Mouse (Mus musculus): ENCODE measurements around the gene Crygd.

Crygd gene

GRCm38 (mm10) chr1:65043433-65043832 is 19.8 kb downstream of the Crygd start:
- no peak for DNase-seq (ENCODE audit: low read depth, low spot score)

- no peak for DNase-seq (ENCODE audit: low read depth, low spot score)
Measured at GRCm38 (mm10) chr1:65041837-65042236, 21.4 kb downstream of the Crygd start.

- DNase-seq (ENCODE audit: low read depth, low spot score): peak; percentile 95
Measured at GRCm38 (mm10) chr1:65040806-65041205, 22.4 kb downstream of the Crygd start.

GRCm38 (mm10) chr1:65039679-65040078 is 23.6 kb downstream of the Crygd start:
- no peak for DNase-seq (ENCODE audit: low read depth, low spot score)

- DNase-seq (ENCODE audit: low read depth, low spot score): peak; percentile 98
Measured at GRCm38 (mm10) chr1:65037542-65037941, 25.7 kb downstream of the Crygd start.

- no peak for DNase-seq (ENCODE audit: low read depth, low spot score)
Measured at GRCm38 (mm10) chr1:65035513-65035912, 27.7 kb downstream of the Crygd start.

GRCm38 (mm10) chr1:65032641-65033040 is 30.6 kb downstream of the Crygd start, which contains the start of gene Akr1cl:
Gene Akr1cl (minus strand): TSS chr1:65032759.
- no peak for DNase-seq (ENCODE audit: low read depth, low spot score)

GRCm38 (mm10) chr1:65028206-65028605 is 35.0 kb downstream of the Crygd start:
- DNase-seq (ENCODE audit: low read depth, low spot score): peak; percentile 32

GRCm38 (mm10) chr1:65012726-65013125 is 50.5 kb downstream of the Crygd start:
- DNase-seq (ENCODE audit: low read depth, low spot score): peak; percentile 87
